Mouse (Mus musculus) small intestine, adult 2 months (tissue): ENCODE data around the gene Ccdc65.

Source experiments
- CTCF ChIP-seq: fragments of 200-500 bp; IDR thresholded peaks from 2 replicates; pipeline ENCODE4 v1.5.1; 2012; ENCODE audit warnings: low read depth, mild to moderate bottlenecking, control low read depth, inconsistent platforms, low read length, moderate library complexity, mixed read lengths; ENCODE audit not compliant: insufficient replicate concordance, insufficient read length; ENCODE audit errors: extremely low read depth
- POLR2A ChIP-seq: fragments of 200-500 bp; IDR thresholded peaks from 2 replicates; pipeline ENCODE4 v1.6.1; 2012; ENCODE audit warnings: low read depth, mild to moderate bottlenecking, control low read depth, inconsistent platforms, low read length, moderate library complexity

- no peak for TF ChIP-seq CTCF
- TF ChIP-seq POLR2A: no peak
These were observed 63.9 kb downstream of the Ccdc65 start for GRCm38 (mm10) chr15:98771813-98772425.
